Mouse (Mus musculus): ENCODE measurements around the gene Rbl2. TPM values are rescaled to one million over a fixed set of nuclear protein-coding genes. Genes with fewer than 3 reads are reported as not detected.

Gene Rbl2
- polyA plus RNA-seq, 1 experiment = 3.5 TPM

GRCm38 (mm10) chr8:91089601-91090000 is 19.7 kb downstream of the Rbl2 start:
- no peak for TF ChIP-seq GATA1 (IDR thresholded peaks at IDR 0.05; ENCODE audit: borderline replicate concordance, low read length)
- no peak for TF ChIP-seq FLI1 (IDR thresholded peaks at IDR 0.05; ENCODE audit: low read length)
- Histone ChIP-seq H3K9me3 (no peaks in the 10 kb centered on the region), H3K27me3 (replicated peaks) (no peaks in the 10 kb centered on the region), H3K36me3 (replicated peaks; ENCODE audit: low read length) (peaks cover 93% of the 10 kb centered on the region), H3K4me1 (peaks cover 35% of the 10 kb centered on the region), H3K4me3 (replicated peaks) (no peak overlapping the region)

- TF ChIP-seq GATA1 (IDR thresholded peaks at IDR 0.05; ENCODE audit: borderline replicate concordance, low read length) (no peak), FLI1 (IDR thresholded peaks at IDR 0.05; ENCODE audit: low read length) (no peak)
- Histone ChIP-seq H3K9me3 (no peaks in the 10 kb centered on the region), H3K36me3 (replicated peaks; ENCODE audit: low read length) (peaks cover 93% of the 10 kb centered on the region)
These were observed 24.3 kb downstream of the Rbl2 start for GRCm38 (mm10) chr8:91094135-91094534.

GRCm38 (mm10) chr8:91098106-91098505 is 28.2 kb downstream of the Rbl2 start:
- H3K4me1 ChIP-seq = peaks cover 32% of the 10 kb centered on the region
- TF ChIP-seq GATA1 (IDR thresholded peaks at IDR 0.05; ENCODE audit: borderline replicate concordance, low read length) (no peak), FLI1 (IDR thresholded peaks at IDR 0.05; ENCODE audit: low read length) (no peak)
- H3K9me3 ChIP-seq = no peaks in the 10 kb centered on the region
- H3K36me3 ChIP-seq (replicated peaks; ENCODE audit: low read length) = peaks cover 94% of the 10 kb centered on the region
- H3K4me3 ChIP-seq (replicated peaks) = peak overlapping the region; percentile 76
- no peaks in the 10 kb centered on the region for H3K27me3 ChIP-seq (replicated peaks)

More at GRCm38 (mm10) chr8:91094135-91094534, 24.3 kb downstream of the Rbl2 start:
- Histone ChIP-seq H3K4me3 (replicated peaks) (no peak overlapping the region), H3K4me1 (peaks cover 44% of the 10 kb centered on the region), H3K27me3 (replicated peaks) (no peaks in the 10 kb centered on the region)

- H3K36me3 ChIP-seq (replicated peaks; ENCODE audit: low read length) = peaks cover 84% of the 10 kb centered on the region
- H3K4me1 ChIP-seq = peaks cover 4% of the 10 kb centered on the region; the same call in 1 of the 2 replicates
- TF ChIP-seq FLI1 (IDR thresholded peaks at IDR 0.05; ENCODE audit: low read length) (no peak), GATA1 (IDR thresholded peaks at IDR 0.05; ENCODE audit: borderline replicate concordance, low read length) (no peak)
- H3K4me3 ChIP-seq (replicated peaks) = no peak overlapping the region
- H3K9me3 ChIP-seq = no peaks in the 10 kb centered on the region
- no peaks in the 10 kb centered on the region for H3K27me3 ChIP-seq (replicated peaks)
These were observed 36.4 kb downstream of the Rbl2 start for GRCm38 (mm10) chr8:91106271-91106670.

GRCm38 (mm10) chr8:91111868-91112477 is 42.1 kb downstream of the Rbl2 start:
- Histone ChIP-seq H3K27me3 (replicated peaks) (no peaks in the 10 kb centered on the region), H3K36me3 (replicated peaks; ENCODE audit: low read length) (peaks cover 91% of the 10 kb centered on the region), H3K4me1 (peaks cover 4% of the 10 kb centered on the region; the same call in 1 of the 2 replicates), H3K9me3 (no peaks in the 10 kb centered on the region), H3K4me3 (replicated peaks) (no peak overlapping the region)
- TF ChIP-seq GATA1 (IDR thresholded peaks at IDR 0.05; ENCODE audit: borderline replicate concordance, low read length) (no peak), FLI1 (IDR thresholded peaks at IDR 0.05; ENCODE audit: low read length) (no peak)

- no peak for TF ChIP-seq GATA1 (IDR thresholded peaks at IDR 0.05; ENCODE audit: borderline replicate concordance, low read length)
- no peak for TF ChIP-seq FLI1 (IDR thresholded peaks at IDR 0.05; ENCODE audit: low read length)
These were observed 44.6 kb downstream of the Rbl2 start for GRCm38 (mm10) chr8:91114428-91114827.

GRCm38 (mm10) chr8:91114910-91115309 is 45.1 kb downstream of the Rbl2 start:
- peaks cover 98% of the 10 kb centered on the region for H3K36me3 ChIP-seq (replicated peaks; ENCODE audit: low read length)
- no peak for TF ChIP-seq FLI1 (IDR thresholded peaks at IDR 0.05; ENCODE audit: low read length)
- no peak for TF ChIP-seq GATA1 (IDR thresholded peaks at IDR 0.05; ENCODE audit: borderline replicate concordance, low read length)
- H3K4me3 ChIP-seq (replicated peaks) = no peak overlapping the region
- no peaks in the 10 kb centered on the region for H3K9me3 ChIP-seq
- H3K4me1 ChIP-seq = no peaks in the 10 kb centered on the region
- no peaks in the 10 kb centered on the region for H3K27me3 ChIP-seq (replicated peaks)

More at GRCm38 (mm10) chr8:91114428-91114827, 44.6 kb downstream of the Rbl2 start:
- Histone ChIP-seq H3K4me3 (replicated peaks) (no peak overlapping the region), H3K9me3 (no peaks in the 10 kb centered on the region), H3K27me3 (replicated peaks) (no peaks in the 10 kb centered on the region), H3K4me1 (no peaks in the 10 kb centered on the region), H3K36me3 (replicated peaks; ENCODE audit: low read length) (peaks cover 94% of the 10 kb centered on the region)

GRCm38 (mm10) chr8:91117537-91117936 is 47.7 kb downstream of the Rbl2 start:
- no peak overlapping the region for H3K4me3 ChIP-seq (replicated peaks)
- H3K4me1 ChIP-seq = no peaks in the 10 kb centered on the region
- H3K9me3 ChIP-seq = no peaks in the 10 kb centered on the region
- H3K27me3 ChIP-seq (replicated peaks) = no peaks in the 10 kb centered on the region
- TF ChIP-seq FLI1 (IDR thresholded peaks at IDR 0.05; ENCODE audit: low read length) (no peak), GATA1 (IDR thresholded peaks at IDR 0.05; ENCODE audit: borderline replicate concordance, low read length) (no peak)
- H3K36me3 ChIP-seq (replicated peaks; ENCODE audit: low read length) = peaks cover 99% of the 10 kb centered on the region

GRCm38 (mm10) chr8:91118131-91118530 is 48.3 kb downstream of the Rbl2 start:
- no peaks in the 10 kb centered on the region for H3K4me1 ChIP-seq
- H3K27me3 ChIP-seq (replicated peaks) = no peaks in the 10 kb centered on the region
- H3K36me3 ChIP-seq (replicated peaks; ENCODE audit: low read length) = peaks cover 99% of the 10 kb centered on the region
- TF ChIP-seq GATA1 (IDR thresholded peaks at IDR 0.05; ENCODE audit: borderline replicate concordance, low read length) (no peak), FLI1 (IDR thresholded peaks at IDR 0.05; ENCODE audit: low read length) (no peak)
- no peaks in the 10 kb centered on the region for H3K9me3 ChIP-seq
- no peak overlapping the region for H3K4me3 ChIP-seq (replicated peaks)

- TF ChIP-seq FLI1 (IDR thresholded peaks at IDR 0.05; ENCODE audit: low read length) (no peak), GATA1 (IDR thresholded peaks at IDR 0.05; ENCODE audit: borderline replicate concordance, low read length) (no peak)
- Histone ChIP-seq H3K27me3 (replicated peaks) (no peaks in the 10 kb centered on the region), H3K4me3 (replicated peaks) (no peak overlapping the region), H3K9me3 (no peaks in the 10 kb centered on the region), H3K36me3 (replicated peaks; ENCODE audit: low read length) (peaks cover 98% of the 10 kb centered on the region), H3K4me1 (peaks cover 5% of the 10 kb centered on the region; the same call in 1 of the 2 replicates)
These were observed 54.5 kb downstream of the Rbl2 start for GRCm38 (mm10) chr8:91124315-91124714.

Measured in megakaryocyte, embryonic 14.5 days (primary cell).